Mouse (Mus musculus) liver, embryonic 15.5 days (tissue): Measurements from ENCODE around the gene Zfp991. TPM values are rescaled to one million over a fixed set of nuclear protein-coding genes. Genes with fewer than 3 reads are reported as not detected.
A peak's percentile ranks its signal among the peaks of the same experiment; 100 is the strongest.
"Not testable (repeated sequence)": the region's sequence is repeated elsewhere in the genome, so short reads cannot be mapped to it uniquely, and the experiment has no call there.

Experiments
- ATAC-seq: fragments of 200-750 bp; cut with Nextera tagmentation; 2 replicates; pipeline ENCODE4 v1.8.0; 2017; ENCODE audit warnings: moderate number of reproducible peaks, mild to moderate bottlenecking, moderate library complexity; ENCODE audit not compliant: insufficient read depth
- H3K27ac ChIP-seq: fragments of 300-500 bp; sonication (generic); replicated peaks from 2 replicates; pipeline ENCODE4 v1.5.1; 2015; ENCODE audit warnings: mild to moderate bottlenecking, inconsistent platforms
- H3K27me3 ChIP-seq: fragments of 300-500 bp; sonication (generic); 2 replicates; pipeline ENCODE4 v1.6.1; 2015; ENCODE audit warnings: mild to moderate bottlenecking, inconsistent platforms
- H3K36me3 ChIP-seq: fragments of 300-500 bp; sonication (generic); replicated peaks from 2 replicates; pipeline ENCODE4 v1.6.1; 2015; ENCODE audit warnings: moderate library complexity, mild to moderate bottlenecking, inconsistent platforms
- H3K4me1 ChIP-seq: fragments of 300-500 bp; sonication (generic); replicated peaks from 2 replicates; pipeline ENCODE4 v1.6.1; 2015; ENCODE audit warnings: inconsistent platforms
- H3K4me2 ChIP-seq: fragments of 300-500 bp; sonication (generic); 2 replicates; pipeline ENCODE4 v1.6.1; 2015; ENCODE audit warnings: moderate library complexity, mild to moderate bottlenecking, inconsistent platforms
- H3K4me3 ChIP-seq: fragments of 300-500 bp; sonication (generic); replicated peaks from 2 replicates; pipeline ENCODE4 v1.5.1; 2015; ENCODE audit warnings: mild to moderate bottlenecking, inconsistent platforms
- H3K9ac ChIP-seq: fragments of 300-500 bp; sonication (generic); 2 replicates; pipeline ENCODE4 v1.6.1; 2015; ENCODE audit warnings: moderate library complexity, mild to moderate bottlenecking, inconsistent platforms
- H3K9me3 ChIP-seq: fragments of 300-500 bp; sonication (generic); replicated peaks from 2 replicates; pipeline ENCODE4 v1.6.1; 2016; ENCODE audit warnings: inconsistent platforms
- WGBS: fragments of 180-500 bp; shearing (Covaris S2); methylation state at CpG from one replicate; pipeline ENCODE4 v1.1.7; 2015; ENCODE audit warnings: mixed read lengths; ENCODE audit not compliant: insufficient replicate concordance; 5-methylcytosine and 5-hydroxymethylcytosine counted together
- polyA plus RNA-seq: library from polyadenylated mRNA; unstranded; fragments of >200 nt; fragmentation: Nextera tagmentation; extraction: Ambion mirVana; gene quantifications from 2 replicates; pipeline ENCODE4 v1.2.1, GENCODE M21; 2015

The Zfp991 gene
- polyA plus RNA-seq, 1 experiment from 2014 or later = 3.3 TPM

DNA sequence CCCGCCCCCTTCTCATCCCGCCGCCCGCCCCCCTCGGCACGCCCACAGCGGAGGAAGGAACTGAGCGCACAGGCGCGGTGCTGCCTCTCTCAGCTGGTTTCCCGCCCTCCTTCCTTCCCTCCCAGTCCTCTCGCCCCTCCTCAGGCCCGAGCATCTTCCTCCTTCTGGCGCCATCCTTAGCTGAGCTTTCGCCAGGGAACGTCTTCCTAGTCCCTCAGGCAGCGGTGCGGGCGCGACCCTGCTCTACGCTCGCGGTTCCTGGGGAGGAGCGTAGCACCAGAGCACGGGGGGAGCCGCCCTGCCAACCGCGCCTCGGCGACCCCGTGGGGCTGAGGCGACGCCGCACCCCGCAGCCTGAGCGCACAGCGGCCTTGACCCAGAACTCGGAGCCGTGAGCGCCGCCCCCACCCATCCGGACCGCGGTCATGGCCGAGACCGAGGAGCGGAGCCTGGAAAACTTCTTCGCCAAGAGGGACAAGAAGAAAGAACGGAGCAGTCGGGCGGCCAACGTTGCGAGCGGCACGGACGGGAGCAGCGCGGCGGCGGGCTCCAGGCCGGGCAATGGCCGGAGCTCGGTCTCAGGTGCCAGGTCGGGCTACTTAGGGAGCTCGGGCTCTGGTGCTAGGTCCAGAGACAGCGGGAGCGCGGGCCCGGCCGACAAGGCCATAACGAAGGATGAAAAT, 55.6 kb downstream of the Zfp991 start:
- not testable (repeated sequence) for H3K36me3 ChIP-seq, H3K9ac ChIP-seq, H3K4me2 ChIP-seq, H3K4me1 ChIP-seq, H3K4me3 ChIP-seq, H3K9me3 ChIP-seq, H3K27ac ChIP-seq, H3K27me3 ChIP-seq
- WGBS = 60% methylated on average over 71 of the region's 71 CpGs
- peak; percentile 54 for ATAC-seq

DNA sequence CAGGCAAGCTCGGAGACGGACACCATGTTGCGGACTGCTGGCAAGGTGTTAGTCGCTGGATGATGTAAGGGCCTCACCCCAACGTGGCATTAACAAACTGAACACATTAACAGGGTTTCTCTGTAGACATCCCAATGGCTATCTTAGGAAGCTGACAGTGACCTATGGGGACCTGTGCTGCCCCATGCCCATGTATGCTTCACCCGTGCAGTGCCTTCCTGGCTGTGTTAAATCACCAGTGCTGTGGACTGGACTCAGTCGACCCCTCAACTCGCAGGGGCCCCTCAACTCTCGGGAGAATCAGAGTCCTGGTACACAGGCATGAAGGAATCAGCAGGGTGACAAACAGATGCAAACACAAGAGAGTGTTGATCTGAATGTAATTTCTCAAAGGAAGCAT, 63.3 kb downstream of the Zfp991 start:
- H3K4me3 ChIP-seq, H3K9me3 ChIP-seq, H3K4me1 ChIP-seq, H3K9ac ChIP-seq, H3K36me3 ChIP-seq, ATAC-seq, H3K27me3 ChIP-seq, H3K27ac ChIP-seq, H3K4me2 ChIP-seq: not testable (repeated sequence)
- WGBS = 62% methylated on average over 7 of the region's 9 CpGs

- not testable (repeated sequence) for H3K4me3 ChIP-seq, H3K9me3 ChIP-seq, H3K36me3 ChIP-seq, ATAC-seq, H3K4me2 ChIP-seq, H3K27me3 ChIP-seq, H3K27ac ChIP-seq, H3K4me1 ChIP-seq, H3K9ac ChIP-seq
- WGBS = 49% methylated on average over 2 of the region's 2 CpGs
Measured at GRCm38 (mm10) chr4:147197210-147197609, 65.4 kb downstream of the Zfp991 start.

DNA sequence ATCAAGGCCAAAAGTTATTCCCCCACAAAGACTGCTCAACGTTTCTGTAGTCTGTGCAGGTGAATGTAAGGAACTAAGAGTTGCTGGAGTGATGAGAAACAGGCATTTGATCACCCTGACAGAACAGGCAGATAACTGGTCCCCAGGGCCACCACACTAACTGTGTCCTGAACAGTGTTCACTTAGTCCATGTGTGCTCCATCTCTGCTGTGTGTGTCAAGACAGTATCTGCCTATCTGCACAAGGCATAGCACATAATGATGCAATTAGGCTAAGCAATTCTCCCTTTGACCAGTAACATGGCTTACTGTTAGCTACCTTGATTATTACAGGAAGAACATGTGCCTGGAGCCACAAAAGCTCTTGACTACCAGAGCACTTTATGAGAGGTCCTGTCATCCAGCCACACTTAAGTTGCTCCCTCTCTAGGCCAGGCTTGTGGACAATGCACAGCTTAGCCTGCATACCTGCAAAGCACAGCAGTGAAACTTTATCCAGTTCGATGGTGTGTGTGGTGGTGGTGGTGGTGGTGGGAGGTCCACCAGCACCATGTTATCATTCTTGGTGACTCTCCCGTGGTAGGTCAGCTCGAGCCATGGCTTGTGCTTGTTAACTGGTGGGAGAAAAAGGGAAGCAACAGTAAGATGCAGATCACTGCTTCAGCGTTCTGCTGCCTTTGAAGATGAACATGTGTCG, 67.4 kb downstream of the Zfp991 start:
- not testable (repeated sequence) for H3K9me3 ChIP-seq, H3K4me3 ChIP-seq, H3K27ac ChIP-seq, H3K4me1 ChIP-seq, H3K36me3 ChIP-seq, H3K4me2 ChIP-seq, H3K9ac ChIP-seq, H3K27me3 ChIP-seq
- ATAC-seq = peak; percentile 33; the same call in 1 of the 2 replicates
- 57% methylated on average over 6 of the region's 6 CpGs for WGBS

- H3K9me3 ChIP-seq, ATAC-seq, H3K36me3 ChIP-seq, H3K27me3 ChIP-seq, H3K4me1 ChIP-seq, H3K27ac ChIP-seq, H3K9ac ChIP-seq, H3K4me3 ChIP-seq, H3K4me2 ChIP-seq: not testable (repeated sequence)
- 71% methylated on average over 15 of the region's 16 CpGs for WGBS
Measured at GRCm38 (mm10) chr4:147201920-147202660, 70.3 kb downstream of the Zfp991 start.

GRCm38 (mm10) chr4:147212182-147212928, 80.5 kb downstream of the Zfp991 start:
- ATAC-seq = not testable (repeated sequence)

GRCm38 (mm10) chr4:147214233-147214632, 82.4 kb downstream of the Zfp991 start:
- not testable (repeated sequence) for H3K4me1 ChIP-seq, H3K27me3 ChIP-seq, ATAC-seq, H3K27ac ChIP-seq, H3K9me3 ChIP-seq, H3K4me2 ChIP-seq, H3K9ac ChIP-seq, H3K4me3 ChIP-seq, H3K36me3 ChIP-seq
- WGBS = no CpG with 5 or more reads among the region's 1 CpGs

More at GRCm38 (mm10) chr4:147212182-147212928, 80.5 kb downstream of the Zfp991 start:
- H3K9ac ChIP-seq, H3K4me3 ChIP-seq, H3K27ac ChIP-seq, H3K27me3 ChIP-seq, H3K4me2 ChIP-seq, H3K4me1 ChIP-seq, H3K9me3 ChIP-seq, H3K36me3 ChIP-seq: not testable (repeated sequence)
- 78% methylated on average over 3 of the region's 7 CpGs for WGBS

GRCm38 (mm10) chr4:147217676-147218075, 85.8 kb downstream of the Zfp991 start:
- not testable (repeated sequence) for H3K27me3 ChIP-seq, H3K4me1 ChIP-seq, H3K9me3 ChIP-seq, H3K9ac ChIP-seq, ATAC-seq, H3K36me3 ChIP-seq, H3K27ac ChIP-seq, H3K4me3 ChIP-seq, H3K4me2 ChIP-seq
- WGBS = 47% methylated on average over 3 of the region's 4 CpGs

- H3K27ac ChIP-seq, H3K9me3 ChIP-seq, H3K27me3 ChIP-seq, H3K36me3 ChIP-seq, ATAC-seq, H3K4me1 ChIP-seq, H3K9ac ChIP-seq: not testable (repeated sequence)
- Histone ChIP-seq H3K4me2 (peak overlapping the region; percentile 29; the same call in 1 of the 2 replicates), H3K4me3 (peak overlapping the region; percentile 35)
- WGBS = 60% methylated on average over 51 of the region's 51 CpGs
Measured at GRCm38 (mm10) chr4:147219319-147220070, 87.7 kb downstream of the Zfp991 start.

DNA sequence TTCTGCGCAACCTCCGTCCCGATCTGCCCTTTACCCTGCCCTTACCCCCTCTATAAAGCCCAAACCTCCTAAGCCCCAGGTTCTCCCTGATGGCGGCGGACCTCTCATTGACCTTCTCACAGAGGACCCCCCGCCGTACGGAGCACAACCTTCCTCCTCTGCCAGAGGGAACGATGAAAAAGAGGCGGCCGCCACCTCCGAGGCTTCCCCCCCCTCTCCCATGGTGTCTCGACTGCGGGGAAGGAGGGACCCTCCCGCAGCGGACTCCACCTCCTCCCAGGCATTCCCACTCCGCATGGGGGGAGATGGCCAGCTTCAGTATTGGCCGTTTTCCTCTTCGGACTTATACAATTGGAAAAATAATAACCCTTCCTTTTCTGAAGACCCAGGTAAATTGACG, 88.4 kb downstream of the Zfp991 start:
- ATAC-seq, H3K4me1 ChIP-seq, H3K36me3 ChIP-seq, H3K4me3 ChIP-seq, H3K27ac ChIP-seq, H3K9ac ChIP-seq, H3K27me3 ChIP-seq, H3K4me2 ChIP-seq: not testable (repeated sequence)
- WGBS = 72% methylated on average over 17 of the region's 20 CpGs
- peaks cover 10% of the 10 kb centered on the region for H3K9me3 ChIP-seq
